29 mouse cellular contexts compared by ENCODE assay signal in genomic region chr15:101390203-101390602, GRCm38 (mm10). TPM values are rescaled to one million over a fixed set of nuclear protein-coding genes. Genes with fewer than 3 reads are reported as not detected.
"Had no signal": no experiment of that assay in that cellular context is flagged by ENCODE, and none has a peak within 500 bp of the region (broad histone marks: within the 10 kb centered on the region; RNA-seq: fewer than 3 reads in every experiment).

No protein-coding gene starts in this region.

- H3K4me2 ChIP-seq: heart, embryonic 11.5 days; heart, embryonic 13.5 days; heart, embryonic 15.5 days; hindbrain, embryonic 13.5 days; hindbrain, embryonic 15.5 days; kidney, embryonic 15.5 days; limb, embryonic 12.5 days had no signal

- ATAC-seq: hindbrain, postnatal 0 days; intestine, embryonic 16.5 days had no signal

- H3K27ac ChIP-seq: heart, adult 2 months; heart, embryonic 13.5 days; heart, embryonic 15.5 days; hindbrain, embryonic 13.5 days; hindbrain, embryonic 15.5 days; hindbrain, postnatal 0 days; kidney, embryonic 15.5 days; kidney, postnatal 0 days; layer of hippocampus, adult 2 months; left cerebral cortex, adult 2 months; limb, embryonic 10.5 days; limb, embryonic 12.5 days had no signal

- H3K36me3 ChIP-seq: heart, embryonic 13.5 days; heart, embryonic 15.5 days; hindbrain, embryonic 13.5 days; hindbrain, embryonic 15.5 days; kidney, embryonic 15.5 days; limb, embryonic 10.5 days; limb, embryonic 12.5 days had no signal

- H3K9ac ChIP-seq: heart, embryonic 13.5 days; heart, embryonic 15.5 days; hindbrain, embryonic 13.5 days; hindbrain, embryonic 15.5 days; kidney, embryonic 15.5 days; limb, embryonic 12.5 days had no signal

- DNase-seq: gastrocnemius, postnatal 14 days; gastrocnemius, postnatal 36 days; heart, adult 11 months; heart, adult 2 months; heart, postnatal 14 days; heart, postnatal 36 days; kidney, adult 11 months; kidney, adult 2 months; kidney, adult 9 months; kidney, postnatal 14 days; kidney, postnatal 4 days; liver had no signal

- H3K27me3 ChIP-seq: heart, embryonic 15.5 days; hindbrain, embryonic 13.5 days; hindbrain, embryonic 15.5 days; limb, embryonic 12.5 days had no signal

- H3K4me1 ChIP-seq: hindbrain, embryonic 13.5 days; hindbrain, embryonic 15.5 days had no signal

- H3K4me3 ChIP-seq: heart, adult 2 months; heart, embryonic 13.5 days; heart, embryonic 15.5 days; hindbrain, embryonic 13.5 days; hindbrain, embryonic 15.5 days; kidney, embryonic 15.5 days; layer of hippocampus, adult 2 months; left cerebral cortex, adult 2 months; limb, embryonic 10.5 days; limb, embryonic 12.5 days had no signal

- H3K9me3 ChIP-seq: heart, embryonic 13.5 days; heart, embryonic 15.5 days; hindbrain, embryonic 13.5 days; hindbrain, embryonic 15.5 days; kidney, embryonic 15.5 days; limb, embryonic 10.5 days; limb, embryonic 12.5 days had no signal

RNA-seq across cellular contexts. Expression of gene Krt87, which starts 48.4 kb away (rescaled TPM):
- polyA plus RNA-seq: heart, adult 2 months; heart, embryonic 11.5 days; heart, embryonic 15.5 days; heart, postnatal 0 days; intestine, embryonic 14.5 days; kidney, adult 2 months; kidney, embryonic 15.5 days; limb, embryonic 10.5 days had no signal

RNA-seq across cellular contexts. Expression of gene Krt88, which starts 57.3 kb away (rescaled TPM):
- polyA plus RNA-seq: heart, adult 2 months; heart, embryonic 11.5 days; heart, embryonic 13.5 days; heart, embryonic 15.5 days; heart, postnatal 0 days; hindbrain, embryonic 11.5 days; hindbrain, embryonic 13.5 days; hindbrain, embryonic 15.5 days; intestine, embryonic 14.5 days; kidney, adult 2 months; limb, embryonic 10.5 days; limb, embryonic 12.5 days; limb, embryonic 14.5 days had no signal
